Mouse (Mus musculus): ENCODE data around the gene Palmd.

The Palmd gene

DNA sequence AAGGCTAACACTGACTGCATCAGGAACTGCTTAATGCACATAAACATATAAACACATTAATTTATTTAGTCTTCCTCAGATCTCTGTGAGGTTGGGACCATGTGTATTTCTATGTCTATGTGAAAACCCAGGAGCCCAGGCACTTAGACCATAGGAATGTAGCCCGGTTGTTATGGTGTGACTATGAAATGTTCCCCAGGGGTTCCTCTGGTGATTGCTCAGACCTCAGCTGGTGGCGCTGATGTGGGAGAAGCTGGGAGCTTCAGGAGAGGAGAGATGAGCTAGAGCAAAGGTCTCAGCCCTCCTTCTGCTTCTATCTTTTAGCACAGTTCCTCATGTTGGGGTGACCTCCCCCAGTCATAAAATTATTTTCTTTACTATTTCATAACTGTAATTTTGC, 8.4 kb downstream of the Palmd start:
- DNase-seq (ENCODE audit: low spot score in 2 of 2), result no peak

DNA sequence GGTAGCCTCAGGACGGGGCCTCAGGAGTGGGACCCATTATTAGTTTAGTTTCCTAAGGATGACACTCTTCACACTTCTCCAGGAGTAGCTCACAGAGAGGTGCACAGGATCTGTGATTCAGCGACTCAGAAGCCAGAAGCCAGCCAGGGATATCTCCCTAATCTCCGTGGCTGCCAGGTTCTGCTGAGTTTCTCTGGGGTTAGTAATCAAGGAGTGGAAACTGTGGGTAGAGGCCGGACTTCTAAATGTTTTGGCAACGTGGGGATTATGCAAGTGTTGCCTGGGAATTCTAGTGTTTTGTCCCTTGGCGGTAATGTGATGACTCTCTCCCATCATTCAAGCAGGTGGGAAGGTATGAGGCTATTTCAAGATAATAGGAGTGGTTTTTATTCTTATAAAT, 13.7 kb downstream of the Palmd start:
- DNase-seq (ENCODE audit: low spot score in 2 of 2), result no peak

- no peak for DNase-seq (ENCODE audit: low spot score in 2 of 2)
These were observed 15.4 kb downstream of the Palmd start for GRCm38 (mm10) chr3:116953366-116953765.

DNA sequence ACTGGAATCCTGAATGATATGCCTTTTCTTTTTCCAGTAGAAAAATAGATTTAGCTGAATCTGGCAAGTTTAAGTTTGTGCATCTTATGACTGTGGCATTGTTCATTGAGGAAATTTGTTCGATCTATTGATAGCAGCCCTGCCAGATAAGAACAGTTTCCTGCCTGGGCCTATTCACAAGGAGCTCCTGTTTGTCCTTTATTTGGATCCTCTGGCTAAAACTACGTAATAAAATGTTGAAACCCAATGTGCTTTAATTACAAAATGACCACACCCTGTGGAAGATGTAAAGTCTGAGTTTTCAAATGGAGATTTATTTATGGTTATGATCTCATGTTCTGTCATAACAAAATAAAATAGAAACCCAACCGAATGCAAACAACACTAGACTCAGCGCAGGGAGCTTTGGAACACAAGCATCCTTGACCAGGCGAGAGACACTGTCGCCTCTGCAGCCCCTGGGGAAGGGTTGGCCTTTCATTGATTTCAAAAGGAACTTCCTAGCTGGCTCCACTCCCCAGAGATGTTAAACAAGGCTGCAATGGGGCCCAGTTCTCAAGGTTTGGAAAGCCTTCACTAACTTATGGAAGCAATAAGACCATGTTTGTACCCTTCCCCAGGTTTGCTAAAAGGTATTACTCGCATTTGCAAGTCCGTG, 16.4 kb downstream of the Palmd start:
- DNase-seq (ENCODE audit: low spot score in 2 of 2), result no peak

DNA sequence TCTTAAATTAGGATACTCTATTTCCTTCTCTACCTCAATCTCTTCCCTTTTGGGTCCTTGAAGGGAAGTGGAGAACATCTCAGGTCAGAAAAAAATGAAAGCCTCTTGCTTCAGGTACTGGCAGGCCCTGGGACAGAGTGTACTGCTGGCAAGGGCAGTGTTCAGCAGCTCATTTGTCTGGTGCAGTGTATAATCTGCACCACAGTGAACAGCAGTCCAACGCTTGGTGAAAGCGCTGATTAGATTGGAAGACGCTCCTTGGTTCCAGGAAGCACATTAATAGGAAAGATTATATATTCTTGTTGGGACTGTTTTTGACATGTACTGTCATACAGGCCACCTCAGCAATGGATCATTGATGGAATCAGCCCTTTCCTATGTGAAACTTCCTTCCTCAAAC, 17.3 kb downstream of the Palmd start:
- DNase-seq (ENCODE audit: low spot score in 2 of 2), result no peak

GRCm38 (mm10) chr3:116950665-116951115, 18.1 kb downstream of the Palmd start:
- no peak for DNase-seq (ENCODE audit: low spot score in 2 of 2)

DNA sequence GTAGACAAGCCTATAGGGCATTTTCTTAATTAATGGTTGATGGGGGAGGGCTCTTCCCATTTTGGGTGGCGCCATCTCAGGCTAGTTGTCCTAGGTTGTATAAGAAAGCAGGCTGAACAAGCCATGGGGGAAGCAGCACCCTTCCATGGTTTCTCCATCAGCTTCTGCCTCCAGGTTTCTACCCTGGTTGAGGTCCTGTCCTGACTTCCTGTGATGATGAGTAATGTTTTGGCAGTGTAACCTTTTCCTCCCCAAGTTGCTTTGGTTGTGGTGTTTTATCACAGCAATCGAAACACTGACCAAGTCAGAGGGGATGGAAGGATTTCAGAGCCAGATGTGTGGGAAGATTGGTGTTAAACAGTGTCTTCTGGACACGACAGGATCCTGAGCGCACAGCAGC, 22.3 kb downstream of the Palmd start:
- no peak for DNase-seq (ENCODE audit: low spot score in 2 of 2)

- no peak for DNase-seq (ENCODE audit: low spot score in 2 of 2)
These were observed 25.4 kb downstream of the Palmd start for GRCm38 (mm10) chr3:116943422-116943821.

DNA sequence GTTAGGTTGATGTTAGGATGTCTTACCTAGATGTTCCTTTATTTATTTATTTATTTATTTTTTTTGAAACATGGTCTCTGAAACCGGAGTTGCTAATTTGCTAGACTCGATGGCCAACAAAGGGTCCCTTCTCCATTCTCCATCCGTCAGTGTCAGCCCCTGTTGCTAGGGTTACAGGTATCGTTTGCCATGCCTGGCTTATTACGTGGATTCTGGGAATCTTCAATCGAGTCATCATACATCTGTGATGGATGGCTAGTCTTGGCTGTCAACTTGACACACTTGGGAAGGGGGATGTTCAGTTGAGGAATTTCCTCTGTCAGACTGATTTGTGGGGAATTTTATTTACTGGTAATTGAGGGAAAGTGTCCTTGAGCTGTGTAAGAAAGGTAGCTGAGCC, 26.0 kb downstream of the Palmd start:
- DNase-seq (ENCODE audit: low spot score in 2 of 2), result no peak

- DNase-seq (ENCODE audit: low spot score in 2 of 2), result no peak
These were observed 27.1 kb downstream of the Palmd start for GRCm38 (mm10) chr3:116941559-116942117.

GRCm38 (mm10) chr3:116940804-116941558, 27.8 kb downstream of the Palmd start:
- no peak for DNase-seq (ENCODE audit: low spot score in 2 of 2)

GRCm38 (mm10) chr3:116936934-116937691, 31.7 kb downstream of the Palmd start:
- DNase-seq (ENCODE audit: low spot score in 2 of 2), result no peak

DNA sequence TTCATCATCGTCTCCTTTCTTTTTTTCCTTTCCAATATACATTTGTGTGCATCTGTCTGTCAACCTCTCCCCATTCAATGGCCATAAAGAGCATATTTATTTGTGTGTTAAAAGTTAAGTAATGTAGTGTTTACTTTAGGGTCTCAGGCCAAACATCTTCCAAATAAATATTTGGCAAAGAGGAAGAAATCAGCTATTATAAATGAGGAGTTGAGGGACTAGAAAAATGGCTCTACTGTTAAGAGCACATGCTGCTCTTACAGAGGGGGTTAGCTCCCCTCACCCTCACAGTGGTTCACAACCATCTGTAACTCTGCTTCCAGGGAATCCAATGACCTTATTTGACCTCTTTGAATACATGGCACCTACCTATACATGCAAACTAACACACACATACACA, 35.6 kb downstream of the Palmd start:
- DNase-seq (ENCODE audit: low spot score in 2 of 2), result no peak

DNA sequence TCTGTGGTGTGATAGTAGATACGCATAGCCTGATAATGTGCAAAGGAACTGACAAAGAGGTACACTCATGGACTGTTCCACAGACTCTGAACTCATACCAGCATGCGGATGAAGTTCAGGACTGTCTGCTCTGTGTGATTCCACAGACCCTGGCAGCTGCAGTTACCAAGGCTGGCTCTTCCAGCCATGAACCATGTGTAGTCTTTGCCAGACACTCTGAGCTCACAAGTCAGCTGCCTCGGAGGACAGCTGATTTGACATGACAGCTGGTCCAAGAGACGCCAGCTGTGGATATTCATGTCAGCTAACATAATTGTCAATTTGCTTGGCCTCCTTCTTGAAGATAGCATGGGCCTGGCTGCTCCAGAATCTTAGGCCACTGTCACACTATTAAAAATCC, 39.8 kb downstream of the Palmd start:
- no peak for DNase-seq (ENCODE audit: low spot score in 2 of 2)

DNA sequence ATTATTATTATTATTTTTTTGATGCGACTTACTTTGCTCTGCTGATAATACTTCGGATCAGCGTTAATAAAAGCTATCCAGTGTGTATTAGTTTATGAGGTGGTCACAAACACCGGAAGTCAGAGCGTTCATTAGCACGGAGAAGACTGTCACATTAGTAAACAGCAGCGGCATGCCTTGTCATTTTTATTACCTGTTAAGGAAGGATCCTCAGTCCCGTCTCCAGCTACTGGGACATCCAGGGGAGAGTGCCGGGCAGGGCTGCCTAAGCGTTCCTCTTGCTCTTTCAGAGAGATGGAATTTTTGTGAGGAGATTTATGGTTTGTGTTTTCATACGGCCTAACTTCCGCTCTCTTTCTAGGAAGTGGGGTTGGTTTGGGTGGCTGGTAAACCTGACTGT, 45.7 kb downstream of the Palmd start:
- no peak for DNase-seq (ENCODE audit: low spot score in 2 of 2)

DNA sequence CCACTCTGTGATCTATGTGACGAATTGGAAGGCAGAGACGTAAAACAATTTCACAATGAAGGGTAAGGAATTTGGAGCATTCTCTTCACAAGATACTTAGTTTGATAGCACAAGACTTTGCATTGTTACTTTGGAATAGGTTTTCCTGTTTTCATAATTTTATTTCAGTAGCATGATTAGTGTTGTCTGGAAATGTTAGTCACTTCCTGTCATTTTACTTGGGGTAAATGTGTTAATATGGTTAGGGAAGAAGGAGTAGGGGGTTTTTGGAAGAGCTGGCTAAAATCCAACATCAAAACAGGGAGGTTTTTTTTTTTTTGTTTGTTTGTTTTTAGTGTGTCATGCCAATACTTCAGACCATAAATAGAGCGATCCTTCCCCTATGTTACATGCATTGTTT, 47.3 kb downstream of the Palmd start:
- no peak for DNase-seq (ENCODE audit: low spot score in 2 of 2)

GRCm38 (mm10) chr3:116917016-116917415, 51.8 kb downstream of the Palmd start:
- DNase-seq (ENCODE audit: low spot score in 2 of 2), result no peak

GRCm38 (mm10) chr3:116914931-116915330, 53.9 kb downstream of the Palmd start:
- DNase-seq (ENCODE audit: low spot score in 2 of 2), result no peak

DNA sequence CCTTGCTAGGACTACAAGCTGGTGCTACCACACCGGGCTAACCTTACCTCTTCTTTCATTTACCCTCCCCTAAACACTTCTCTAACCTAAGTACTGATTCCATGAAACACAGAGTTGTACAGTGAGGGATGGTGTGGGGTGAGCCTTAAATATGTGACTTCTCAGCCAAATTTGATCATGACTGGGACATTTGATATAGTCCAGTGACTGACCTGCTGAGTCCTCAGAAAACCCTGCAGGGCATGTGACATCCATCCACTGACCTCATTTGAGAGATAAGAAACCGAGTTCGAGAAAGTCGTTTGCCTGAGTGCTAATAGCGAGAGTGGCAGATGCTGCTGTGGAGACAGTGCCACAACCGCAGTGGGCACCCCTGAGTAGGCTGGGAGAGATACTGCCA, 54.4 kb downstream of the Palmd start:
- DNase-seq (ENCODE audit: low spot score in 2 of 2), result no peak

GRCm38 (mm10) chr3:116906596-116906995, 62.2 kb downstream of the Palmd start:
- no peak for DNase-seq (ENCODE audit: low spot score in 2 of 2)

DNA sequence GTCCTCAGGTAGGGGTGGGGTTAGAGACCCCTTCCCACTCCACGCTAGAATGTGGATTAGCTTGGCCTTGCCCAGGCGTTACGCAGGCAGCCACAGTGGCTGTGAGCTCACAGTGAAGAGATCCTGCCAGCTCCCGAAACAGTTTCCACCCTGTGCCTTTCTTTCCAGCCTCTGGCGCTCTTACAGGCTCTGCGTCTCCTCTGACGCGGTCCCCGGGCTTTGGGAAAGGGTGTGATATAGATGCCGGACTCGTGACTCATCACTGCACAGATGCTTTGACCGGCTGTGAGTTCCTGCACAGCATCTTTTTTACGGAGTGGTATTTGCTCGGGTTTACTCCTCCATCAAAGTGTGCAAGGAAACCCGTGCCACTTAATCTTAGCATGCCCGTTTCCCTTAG, 62.9 kb downstream of the Palmd start:
- DNase-seq (ENCODE audit: low spot score in 2 of 2), result no peak

GRCm38 (mm10) chr3:116904158-116904557, 64.6 kb downstream of the Palmd start:
- DNase-seq (ENCODE audit: low spot score in 2 of 2), result peak in 1 of 2 experiments; percentile 51
